Mouse (Mus musculus) MEL (cell line): ENCODE data around the gene Dennd1a.

Experiments used
- CTCF ChIP-seq, 3 experiments: IDR thresholded peaks in 2 of 3; conservative IDR thresholded peaks in 1 of 3; 2 replicates each; pipeline ENCODE4 v1.5.1; 2011 to 2012; ENCODE audit warnings: low read length in 3 of 3, low read depth in 2 of 3, mild to moderate bottlenecking in 2 of 3, improper control_type of control experiment in 1 of 3, inconsistent platforms in 1 of 3, mixed read lengths in 1 of 3, moderate library complexity in 1 of 3; ENCODE audit not compliant: control insufficient read depth in 1 of 3, insufficient read depth in 1 of 3, poor library complexity in 1 of 3, severe bottlenecking in 1 of 3
- GABPA ChIP-seq: IDR thresholded peaks from 2 replicates; pipeline ENCODE4 v1.6.1; 2012; ENCODE audit warnings: low read depth, mild to moderate bottlenecking, inconsistent platforms, low read length, improper control_type of control experiment, moderate library complexity
- GATA1 ChIP-seq: IDR thresholded peaks from 2 replicates; pipeline ENCODE4 v1.6.1; 2011; ENCODE audit warnings: low read depth, low read length, improper control_type of control experiment
- NRF1 ChIP-seq: IDR thresholded peaks from 2 replicates; pipeline ENCODE4 v1.6.1; 2014; ENCODE audit warnings: low read depth, mild to moderate bottlenecking, inconsistent platforms, low read length, improper control_type of control experiment, moderate library complexity; ENCODE audit not compliant: poor library complexity, insufficient read depth, severe bottlenecking
- POLR2A ChIP-seq, 2 experiments: IDR thresholded peaks; 2 replicates each; pipeline ENCODE4 v1.6.1; 2011 to 2012; ENCODE audit warnings: low read length in 2 of 2, mild to moderate bottlenecking in 2 of 2, control low read depth in 1 of 2, improper control_type of control experiment in 1 of 2, low read depth in 1 of 2, moderate library complexity in 1 of 2; ENCODE audit not compliant: control insufficient read depth in 1 of 2, insufficient read depth in 1 of 2, poor library complexity in 1 of 2
- RAD21 ChIP-seq: IDR thresholded peaks from 2 replicates; pipeline ENCODE4 v1.6.1; 2011; ENCODE audit warnings: mild to moderate bottlenecking, low read depth, low read length, improper control_type of control experiment
- TAL1 ChIP-seq: IDR thresholded peaks from 2 replicates; pipeline ENCODE4 v1.6.1; 2012; ENCODE audit warnings: mild to moderate bottlenecking, inconsistent platforms, low read length, moderate library complexity, mixed read lengths
- USF1 ChIP-seq: IDR thresholded peaks from 2 replicates; pipeline ENCODE4 v1.6.1; 2014; ENCODE audit warnings: low read depth, mild to moderate bottlenecking, inconsistent platforms, low read length, improper control_type of control experiment, moderate library complexity

GRCm38 (mm10) chr2:38161484-38161883 lies 125.7 kb downstream of the Dennd1a start:
- TF ChIP-seq NRF1 (no peak), USF1 (no peak), CTCF (IDR thresholded peaks at IDR 0.05 in 2 of 3, conservative IDR thresholded peaks at IDR 0.05 in 1 of 3; ENCODE audit: control insufficient read depth in 1 of 3, insufficient read depth in 1 of 3, low read depth in 2 of 3, low read length in 3 of 3, poor library complexity in 1 of 3, severe bottlenecking in 1 of 3) (no peak), TAL1 (peak; percentile 58), RAD21 (no peak), GABPA (no peak), GATA1 (peak; percentile 53), POLR2A (IDR thresholded peaks at IDR 0.05; ENCODE audit: control insufficient read depth in 1 of 2, insufficient read depth in 1 of 2, low read depth in 1 of 2, low read length in 2 of 2, poor library complexity in 1 of 2) (no peak)
